Mouse (Mus musculus): ENCODE results near the gene Gm11569. TPM values are rescaled to one million over a fixed set of nuclear protein-coding genes. Genes with fewer than 3 reads are reported as not detected.

The Gm11569 gene
- polyA plus RNA-seq (2014; fragmentation: Illumina TruSeq; extraction: RNeasy Lipid Tissue Mini Kit (QIAGEN cat#74804)) = not detected

DNA sequence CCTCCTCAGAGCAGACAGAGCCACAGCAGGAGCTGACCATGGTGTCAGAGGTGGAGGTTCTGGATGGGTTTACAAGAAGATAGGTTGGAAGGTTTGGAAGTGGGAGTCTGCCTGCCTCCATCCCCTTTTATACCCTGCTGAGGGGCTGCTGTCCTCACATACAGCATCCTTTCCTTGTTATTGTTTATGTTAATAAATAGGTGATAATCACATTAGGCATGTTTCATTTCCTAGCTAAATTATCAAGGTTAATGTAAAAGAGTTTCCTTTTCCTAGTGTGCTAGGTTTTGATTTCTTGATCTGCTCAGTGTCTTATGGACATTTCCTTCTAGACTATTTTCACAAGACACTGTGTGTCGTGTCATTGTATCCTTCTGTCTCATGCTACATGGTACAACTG is at the start of gene Gm11569:
TSS of gene Gm11569 (minus strand) at position 101 of the 400 bp plus-strand sequence.

GRCm38 (mm10) chr11:99837966-99838365 is 39.2 kb upstream of the Gm11569 start, which contains the start of gene 2300003K06Rik:
2300003K06Rik (minus strand) TSS chr11:99838066.

DNA sequence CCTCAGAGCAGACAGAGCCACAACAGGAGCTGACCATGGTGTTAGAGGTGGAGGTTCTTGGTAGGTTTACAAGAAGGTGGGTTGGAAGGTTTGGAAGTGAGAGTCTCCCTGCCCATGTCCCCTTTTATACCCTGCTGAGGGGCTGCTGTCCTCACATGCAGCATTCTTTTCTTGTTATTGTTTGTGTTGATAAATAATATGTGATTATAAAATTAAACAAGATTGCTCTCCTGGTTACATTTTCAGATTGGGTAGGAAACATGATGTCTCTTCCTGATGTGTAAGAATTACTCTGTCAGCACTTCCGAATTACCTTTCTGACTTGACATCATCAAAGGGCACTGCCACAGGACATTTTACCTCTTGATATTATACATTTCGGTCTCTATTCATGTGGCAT is 16.8 kb upstream of the Gm11569 start, which contains the start of gene Gm11564:
TSS of gene Gm11564 (minus strand) at position 101 of the 400 bp plus-strand sequence.

DNA sequence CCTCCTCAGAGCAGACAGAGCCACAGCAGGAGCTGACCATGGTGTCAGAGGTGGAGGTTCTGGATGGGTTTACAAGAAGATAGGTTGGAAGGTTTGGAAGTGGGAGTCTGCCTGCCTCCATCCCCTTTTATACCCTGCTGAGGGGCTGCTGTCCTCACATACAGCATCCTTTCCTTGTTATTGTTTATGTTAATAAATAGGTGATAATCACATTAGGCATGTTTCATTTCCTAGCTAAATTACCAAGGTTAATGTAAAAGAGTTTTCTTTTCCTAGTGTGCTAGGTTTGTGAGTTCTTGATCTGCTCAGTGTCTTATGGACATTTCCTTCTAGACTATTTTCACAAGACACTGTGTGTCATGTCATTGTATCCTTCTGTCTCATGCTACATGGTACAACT is 11.1 kb upstream of the Gm11569 start, which contains the start of gene Krtap4-13:
TSS of gene Krtap4-13 (minus strand) at position 101 of the 400 bp plus-strand sequence.

DNA sequence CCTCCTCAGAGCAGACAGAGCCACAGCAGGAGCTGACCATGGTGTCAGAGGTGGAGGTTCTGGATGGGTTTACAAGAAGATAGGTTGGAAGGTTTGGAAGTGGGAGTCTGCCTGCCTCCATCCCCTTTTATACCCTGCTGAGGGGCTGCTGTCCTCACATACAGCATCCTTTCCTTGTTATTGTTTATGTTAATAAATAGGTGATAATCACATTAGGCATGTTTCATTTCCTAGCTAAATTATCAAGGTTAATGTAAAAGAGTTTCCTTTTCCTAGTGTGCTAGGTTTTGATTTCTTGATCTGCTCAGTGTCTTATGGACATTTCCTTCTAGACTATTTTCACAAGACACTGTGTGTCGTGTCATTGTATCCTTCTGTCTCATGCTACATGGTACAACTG is 5.6 kb upstream of the Gm11569 start, which contains the start of gene Gm11554:
TSS of gene Gm11554 (minus strand) at position 101 of the 400 bp plus-strand sequence.

DNA sequence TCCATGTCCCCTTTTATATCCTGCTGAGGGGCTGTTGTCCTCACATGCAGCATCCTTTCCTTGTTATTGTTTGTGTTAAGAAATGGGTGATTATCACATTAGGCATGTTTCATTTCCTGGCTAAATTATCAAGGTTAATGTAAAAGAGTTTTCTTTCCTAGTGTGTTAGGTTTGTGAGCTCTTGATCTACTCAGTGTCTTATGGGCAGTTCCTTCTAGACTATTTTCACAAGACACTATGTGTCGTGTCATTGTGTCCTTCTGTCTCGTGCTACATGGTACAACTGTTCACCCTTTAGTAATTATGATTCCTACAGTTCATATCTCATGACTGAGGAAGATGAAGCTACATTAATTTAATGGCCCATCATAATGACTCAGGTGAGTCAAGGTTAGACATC is 5.4 kb downstream of the Gm11569 start, which contains the start of gene Gm11596:
TSS of gene Gm11596 (minus strand) at position 101 of the 400 bp plus-strand sequence.

DNA sequence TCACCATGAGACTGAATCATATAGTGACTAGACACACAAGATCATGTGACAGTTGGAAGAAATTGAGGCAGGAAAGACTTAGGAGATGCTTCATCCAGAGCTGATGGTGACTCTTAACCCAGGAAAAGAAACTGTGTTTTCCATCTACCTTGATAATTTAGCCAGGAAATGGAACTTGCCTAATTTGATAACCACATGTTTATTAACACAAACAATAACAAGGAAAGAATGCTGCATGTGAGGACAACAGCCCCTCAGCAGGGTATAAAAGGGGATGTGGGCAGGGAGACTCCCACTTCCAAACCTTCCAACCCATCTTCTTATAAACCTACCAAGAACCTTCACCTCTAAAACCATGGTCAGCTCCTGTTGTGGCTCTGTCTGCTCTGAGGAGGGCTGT is 13.8 kb downstream of the Gm11569 start, which contains the start of gene Krtap4-9:
TSS of gene Krtap4-9 (plus strand) at position 301 of the 400 bp plus-strand sequence.

DNA sequence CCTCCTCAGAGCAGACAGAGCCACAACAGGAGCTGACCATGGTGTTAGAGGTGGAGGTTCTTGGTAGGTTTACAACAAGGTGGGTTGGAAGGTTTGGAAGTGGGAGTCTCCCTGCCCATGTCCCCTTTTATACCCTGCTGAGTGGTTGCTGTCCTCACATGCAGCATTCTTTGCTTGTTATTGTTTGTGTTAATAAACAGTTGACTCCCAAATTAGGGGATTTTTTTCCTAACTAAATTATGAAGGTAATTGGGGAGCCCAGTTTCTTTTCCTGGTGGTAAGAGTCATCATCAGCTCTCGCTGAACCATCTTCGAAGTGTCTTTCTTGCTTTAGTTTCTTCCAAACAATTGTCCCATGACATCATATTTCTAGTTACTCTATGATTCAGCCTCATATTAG is 18.1 kb downstream of the Gm11569 start, which contains the start of gene Krtap4-8:
TSS of gene Krtap4-8 (minus strand) at position 101 of the 400 bp plus-strand sequence.

DNA sequence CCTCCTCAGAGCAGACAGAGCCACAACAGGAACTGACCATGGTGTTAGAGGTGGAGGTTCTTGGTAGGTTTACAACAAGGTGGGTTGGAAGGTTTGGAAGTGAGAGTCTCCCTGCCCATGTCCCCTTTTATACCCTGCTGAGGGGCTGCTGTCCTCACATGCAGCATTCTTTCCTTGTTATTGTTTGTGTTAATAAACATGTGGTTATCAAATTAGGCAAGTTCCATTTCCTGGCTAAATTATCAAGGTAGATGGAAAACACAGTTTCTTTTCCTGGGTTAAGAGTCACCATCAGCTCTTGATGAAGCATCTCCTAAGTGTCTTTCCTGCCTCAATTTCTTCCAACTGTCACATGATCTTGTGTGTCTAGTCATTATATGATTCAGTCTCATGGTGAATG is 25.9 kb downstream of the Gm11569 start, which contains the start of gene Gm11595:
TSS of gene Gm11595 (minus strand) at position 101 of the 400 bp plus-strand sequence.

Other genes starting within 250 kb of the Gm11569 start
- not detected for gene Krtap3-3, start 248.1 kb downstream of the Gm11569 start, polyA plus RNA-seq (2014; fragmentation: Illumina TruSeq; extraction: RNeasy Lipid Tissue Mini Kit (QIAGEN cat#74804))
- not detected for gene Krtap3-2, start 242.1 kb downstream of the Gm11569 start, polyA plus RNA-seq (2014; fragmentation: Illumina TruSeq; extraction: RNeasy Lipid Tissue Mini Kit (QIAGEN cat#74804))
- not detected for gene Gm11939, start 239.5 kb downstream of the Gm11569 start, polyA plus RNA-seq (2014; fragmentation: Illumina TruSeq; extraction: RNeasy Lipid Tissue Mini Kit (QIAGEN cat#74804))
- not detected for gene Krtap3-1, start 232.3 kb downstream of the Gm11569 start, polyA plus RNA-seq (2014; fragmentation: Illumina TruSeq; extraction: RNeasy Lipid Tissue Mini Kit (QIAGEN cat#74804))
- gene Krtap1-5, start 217.9 kb downstream of the Gm11569 start, polyA plus RNA-seq (2014; fragmentation: Illumina TruSeq; extraction: RNeasy Lipid Tissue Mini Kit (QIAGEN cat#74804)) = not detected
- not detected for gene Krtap1-4, start 215.3 kb downstream of the Gm11569 start, polyA plus RNA-seq (2014; fragmentation: Illumina TruSeq; extraction: RNeasy Lipid Tissue Mini Kit (QIAGEN cat#74804))
- not detected for gene Krtap1-3, start 207.6 kb downstream of the Gm11569 start, polyA plus RNA-seq (2014; fragmentation: Illumina TruSeq; extraction: RNeasy Lipid Tissue Mini Kit (QIAGEN cat#74804))
- gene Krtap9-3, start 200.8 kb downstream of the Gm11569 start, polyA plus RNA-seq (2014; fragmentation: Illumina TruSeq; extraction: RNeasy Lipid Tissue Mini Kit (QIAGEN cat#74804)) = not detected
- gene Gm11938, start 195.6 kb downstream of the Gm11569 start, polyA plus RNA-seq (2014; fragmentation: Illumina TruSeq; extraction: RNeasy Lipid Tissue Mini Kit (QIAGEN cat#74804)) = not detected
- not detected for gene Gm11937, start 188.7 kb downstream of the Gm11569 start, polyA plus RNA-seq (2014; fragmentation: Illumina TruSeq; extraction: RNeasy Lipid Tissue Mini Kit (QIAGEN cat#74804))
- not detected for gene Krtap2-4, start 184.1 kb downstream of the Gm11569 start, polyA plus RNA-seq (2014; fragmentation: Illumina TruSeq; extraction: RNeasy Lipid Tissue Mini Kit (QIAGEN cat#74804))
- gene Gm11562, start 178.5 kb downstream of the Gm11569 start, polyA plus RNA-seq (2014; fragmentation: Illumina TruSeq; extraction: RNeasy Lipid Tissue Mini Kit (QIAGEN cat#74804)) = not detected
- gene Krtap4-1, start 170.7 kb downstream of the Gm11569 start, polyA plus RNA-seq (2014; fragmentation: Illumina TruSeq; extraction: RNeasy Lipid Tissue Mini Kit (QIAGEN cat#74804)) = not detected
- gene Krtap4-2, start 163.8 kb downstream of the Gm11569 start, polyA plus RNA-seq (2014; fragmentation: Illumina TruSeq; extraction: RNeasy Lipid Tissue Mini Kit (QIAGEN cat#74804)) = not detected
- gene Krtap4-7, start 154.8 kb downstream of the Gm11569 start, polyA plus RNA-seq (2014; fragmentation: Illumina TruSeq; extraction: RNeasy Lipid Tissue Mini Kit (QIAGEN cat#74804)) = not detected
- not detected for gene Gm11555, start 148.7 kb downstream of the Gm11569 start, polyA plus RNA-seq (2014; fragmentation: Illumina TruSeq; extraction: RNeasy Lipid Tissue Mini Kit (QIAGEN cat#74804))
- not detected for gene Gm11563, start 140.0 kb downstream of the Gm11569 start, polyA plus RNA-seq (2014; fragmentation: Illumina TruSeq; extraction: RNeasy Lipid Tissue Mini Kit (QIAGEN cat#74804))
- not detected for gene Krtap4-6, start 133.0 kb downstream of the Gm11569 start, polyA plus RNA-seq (2014; fragmentation: Illumina TruSeq; extraction: RNeasy Lipid Tissue Mini Kit (QIAGEN cat#74804))
- not detected for gene Gm14190, start 108.2 kb downstream of the Gm11569 start, polyA plus RNA-seq (2014; fragmentation: Illumina TruSeq; extraction: RNeasy Lipid Tissue Mini Kit (QIAGEN cat#74804))
- gene Gm14180, start 64.6 kb downstream of the Gm11569 start, polyA plus RNA-seq (2014; fragmentation: Illumina TruSeq; extraction: RNeasy Lipid Tissue Mini Kit (QIAGEN cat#74804)) = not detected
- gene Gm11595, start 26.0 kb downstream of the Gm11569 start, polyA plus RNA-seq (2014; fragmentation: Illumina TruSeq; extraction: RNeasy Lipid Tissue Mini Kit (QIAGEN cat#74804)) = not detected
- not detected for gene Krtap4-8, start 18.2 kb downstream of the Gm11569 start, polyA plus RNA-seq (2014; fragmentation: Illumina TruSeq; extraction: RNeasy Lipid Tissue Mini Kit (QIAGEN cat#74804))
- gene Krtap4-9, start 13.7 kb downstream of the Gm11569 start, polyA plus RNA-seq (2014; fragmentation: Illumina TruSeq; extraction: RNeasy Lipid Tissue Mini Kit (QIAGEN cat#74804)) = not detected
- gene Gm11596, start 5.5 kb downstream of the Gm11569 start, polyA plus RNA-seq (2014; fragmentation: Illumina TruSeq; extraction: RNeasy Lipid Tissue Mini Kit (QIAGEN cat#74804)) = not detected
- not detected for gene Gm11554, start 5.5 kb upstream of the Gm11569 start, polyA plus RNA-seq (2014; fragmentation: Illumina TruSeq; extraction: RNeasy Lipid Tissue Mini Kit (QIAGEN cat#74804))
- not detected for gene Krtap4-13, start 11.0 kb upstream of the Gm11569 start, polyA plus RNA-seq (2014; fragmentation: Illumina TruSeq; extraction: RNeasy Lipid Tissue Mini Kit (QIAGEN cat#74804))
- not detected for gene Gm11564, start 16.7 kb upstream of the Gm11569 start, polyA plus RNA-seq (2014; fragmentation: Illumina TruSeq; extraction: RNeasy Lipid Tissue Mini Kit (QIAGEN cat#74804))
- not detected for gene 2300003K06Rik, start 39.1 kb upstream of the Gm11569 start, polyA plus RNA-seq (2014; fragmentation: Illumina TruSeq; extraction: RNeasy Lipid Tissue Mini Kit (QIAGEN cat#74804))
- not detected for gene Krtap4-16, start 52.7 kb upstream of the Gm11569 start, polyA plus RNA-seq (2014; fragmentation: Illumina TruSeq; extraction: RNeasy Lipid Tissue Mini Kit (QIAGEN cat#74804))
- gene Gm11568, start 59.0 kb upstream of the Gm11569 start, polyA plus RNA-seq (2014; fragmentation: Illumina TruSeq; extraction: RNeasy Lipid Tissue Mini Kit (QIAGEN cat#74804)) = not detected
- not detected for gene Gm11559, start 65.5 kb upstream of the Gm11569 start, polyA plus RNA-seq (2014; fragmentation: Illumina TruSeq; extraction: RNeasy Lipid Tissue Mini Kit (QIAGEN cat#74804))
- not detected for gene Krtap9-1, start 74.5 kb upstream of the Gm11569 start, polyA plus RNA-seq (2014; fragmentation: Illumina TruSeq; extraction: RNeasy Lipid Tissue Mini Kit (QIAGEN cat#74804))
- gene Gm11567, start 80.3 kb upstream of the Gm11569 start, polyA plus RNA-seq (2014; fragmentation: Illumina TruSeq; extraction: RNeasy Lipid Tissue Mini Kit (QIAGEN cat#74804)) = not detected
- gene Krtap31-1, start 109.0 kb upstream of the Gm11569 start, polyA plus RNA-seq (2014; fragmentation: Illumina TruSeq; extraction: RNeasy Lipid Tissue Mini Kit (QIAGEN cat#74804)) = not detected
- not detected for gene Gm11565, start 115.8 kb upstream of the Gm11569 start, polyA plus RNA-seq (2014; fragmentation: Illumina TruSeq; extraction: RNeasy Lipid Tissue Mini Kit (QIAGEN cat#74804))
- gene Krtap31-2, start 137.4 kb upstream of the Gm11569 start, polyA plus RNA-seq (2014; fragmentation: Illumina TruSeq; extraction: RNeasy Lipid Tissue Mini Kit (QIAGEN cat#74804)) = not detected
- not detected for gene Krtap9-5, start 149.5 kb upstream of the Gm11569 start, polyA plus RNA-seq (2014; fragmentation: Illumina TruSeq; extraction: RNeasy Lipid Tissue Mini Kit (QIAGEN cat#74804))
- not detected for gene Krtap29-1, start 180.1 kb upstream of the Gm11569 start, polyA plus RNA-seq (2014; fragmentation: Illumina TruSeq; extraction: RNeasy Lipid Tissue Mini Kit (QIAGEN cat#74804))
- gene Krtap16-1, start 187.7 kb upstream of the Gm11569 start, polyA plus RNA-seq (2014; fragmentation: Illumina TruSeq; extraction: RNeasy Lipid Tissue Mini Kit (QIAGEN cat#74804)) = not detected
- not detected for gene Krtap17-1, start 195.1 kb upstream of the Gm11569 start, polyA plus RNA-seq (2014; fragmentation: Illumina TruSeq; extraction: RNeasy Lipid Tissue Mini Kit (QIAGEN cat#74804))
- not detected for gene Krt33a, start 217.3 kb upstream of the Gm11569 start, polyA plus RNA-seq (2014; fragmentation: Illumina TruSeq; extraction: RNeasy Lipid Tissue Mini Kit (QIAGEN cat#74804))
- not detected for gene Krt33b, start 230.9 kb upstream of the Gm11569 start, polyA plus RNA-seq (2014; fragmentation: Illumina TruSeq; extraction: RNeasy Lipid Tissue Mini Kit (QIAGEN cat#74804))
- gene Krt34, start 242.6 kb upstream of the Gm11569 start, polyA plus RNA-seq (2014; fragmentation: Illumina TruSeq; extraction: RNeasy Lipid Tissue Mini Kit (QIAGEN cat#74804)) = not detected

Measured in ovary, adult 10 weeks (tissue).